Mouse (Mus musculus): ENCODE measurements around the gene Slc5a10.

The Slc5a10 gene

DNA sequence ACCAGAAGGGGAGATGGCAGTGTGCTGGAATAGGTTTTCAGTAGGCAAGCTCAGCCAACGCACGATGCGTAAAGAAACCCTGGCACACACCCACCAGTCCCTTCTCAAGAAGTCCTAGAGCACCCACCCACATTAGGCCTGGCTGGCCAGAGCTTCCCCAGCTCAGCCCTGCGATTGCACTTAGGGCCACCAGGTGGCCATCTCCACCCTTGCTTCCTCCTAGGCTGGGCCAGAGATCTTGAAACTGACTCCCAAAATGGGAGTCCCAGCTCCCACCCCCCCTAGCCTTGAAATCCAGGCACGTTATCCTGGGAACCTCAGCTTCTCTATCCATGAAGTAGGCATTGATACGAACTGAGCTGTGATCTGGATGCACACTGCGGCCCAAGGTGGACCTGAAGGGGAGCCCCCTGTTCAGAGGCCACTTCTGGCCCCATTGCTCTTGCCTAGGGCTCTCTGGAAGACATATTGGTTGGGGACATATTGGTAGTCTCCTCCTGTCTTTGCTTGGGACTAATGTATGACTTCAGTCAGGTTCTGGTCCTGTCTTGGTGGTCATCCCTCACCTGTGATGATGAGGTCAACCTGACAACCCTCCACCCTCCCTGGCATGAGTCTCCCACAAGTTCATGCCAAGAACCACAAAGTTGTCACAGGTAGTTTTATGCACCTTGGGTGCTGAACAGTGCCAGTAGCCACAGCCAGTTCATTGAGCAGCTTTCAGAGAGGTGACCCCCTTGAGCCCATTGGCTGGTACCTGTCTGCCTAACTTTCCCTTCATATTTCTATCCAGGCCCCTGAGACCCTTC, 54.4 kb downstream of the Slc5a10 start:
- peak; percentile 40 for DNase-seq

- no peak for DNase-seq
Measured at GRCm38 (mm10) chr11:61665401-61665800, 55.2 kb downstream of the Slc5a10 start.

DNA sequence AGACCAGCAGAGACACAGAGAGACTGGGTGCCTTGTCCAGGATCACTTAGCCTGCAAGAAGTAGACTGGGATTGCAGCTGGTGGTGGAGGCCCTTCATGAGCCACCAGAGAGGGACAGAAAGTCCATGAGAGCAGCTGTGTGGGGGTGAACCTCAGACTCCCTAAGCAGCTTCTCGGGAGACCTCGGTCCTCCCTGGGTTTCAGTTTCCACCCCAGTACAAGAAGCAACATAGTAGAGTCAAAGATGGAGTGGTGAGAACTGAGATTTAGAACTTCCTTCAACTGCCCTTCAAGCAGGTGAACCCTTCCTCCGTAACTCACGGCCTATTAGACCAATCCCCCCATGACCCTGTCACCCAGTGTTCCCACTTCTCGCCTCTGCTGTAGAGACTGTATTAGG, 58.4 kb downstream of the Slc5a10 start:
- no peak for DNase-seq

GRCm38 (mm10) chr11:61660806-61661392, 59.7 kb downstream of the Slc5a10 start:
- DNase-seq = no peak

DNA sequence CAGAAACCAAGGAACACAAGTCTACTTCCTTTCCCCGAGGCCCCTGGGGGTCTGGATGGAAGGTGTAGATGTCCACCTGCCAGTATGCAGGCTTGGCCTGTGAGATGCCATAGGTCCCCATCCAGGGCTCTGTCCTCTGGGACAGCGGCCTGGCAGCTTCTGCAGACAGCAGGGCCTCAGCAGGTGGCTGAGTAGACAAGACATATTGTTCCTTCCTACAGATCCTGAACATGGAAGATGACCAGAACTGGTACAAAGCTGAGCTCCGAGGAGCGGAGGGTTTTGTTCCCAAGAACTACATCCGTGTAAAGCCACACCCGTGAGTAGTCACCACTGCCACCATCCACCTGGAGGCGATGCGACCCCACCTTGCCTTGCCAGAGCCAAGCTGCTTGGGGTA, 60.6 kb downstream of the Slc5a10 start:
- DNase-seq = peak; percentile 35

DNA sequence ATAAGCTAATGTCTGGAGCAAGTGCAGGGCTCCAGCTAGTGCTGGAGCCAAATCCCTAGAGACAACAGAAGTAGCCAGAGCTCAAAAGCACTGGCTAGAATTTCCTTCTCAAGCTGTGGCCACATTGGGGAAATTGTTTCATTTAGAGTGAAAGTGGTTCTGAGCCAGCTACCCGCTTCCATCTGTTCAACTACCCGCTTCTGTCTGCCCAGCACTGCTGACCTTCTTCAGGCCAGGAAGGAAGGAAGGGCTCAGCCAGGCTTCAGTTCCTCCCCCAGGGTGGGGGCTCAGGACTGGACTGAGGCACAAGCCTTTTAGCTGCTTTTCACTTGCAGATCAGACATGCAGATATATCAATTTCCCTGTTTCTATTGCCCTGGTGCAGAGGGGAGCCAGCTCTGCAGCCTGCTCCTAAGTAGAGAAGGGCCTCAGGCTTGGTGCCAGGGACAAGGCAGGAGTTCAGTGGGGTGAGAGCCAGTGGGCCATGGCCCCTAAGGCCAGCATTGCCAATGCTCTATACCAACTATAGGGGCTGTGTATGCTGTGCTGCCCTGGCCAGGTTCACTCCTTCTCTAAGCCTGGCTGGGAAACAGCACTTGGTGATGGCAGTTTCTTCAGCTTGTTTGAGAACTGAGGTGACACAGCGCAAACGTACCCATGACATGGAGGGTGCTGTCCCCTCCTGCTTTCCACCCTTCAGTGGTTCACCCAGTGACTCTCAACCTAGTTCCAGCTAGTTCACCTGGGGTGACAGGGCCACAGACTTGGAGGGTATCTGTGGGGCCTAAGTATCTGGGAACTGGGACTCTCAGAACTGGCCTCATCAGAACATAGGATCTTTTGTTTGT, 61.4 kb downstream of the Slc5a10 start:
- DNase-seq = peak; percentile 52

DNA sequence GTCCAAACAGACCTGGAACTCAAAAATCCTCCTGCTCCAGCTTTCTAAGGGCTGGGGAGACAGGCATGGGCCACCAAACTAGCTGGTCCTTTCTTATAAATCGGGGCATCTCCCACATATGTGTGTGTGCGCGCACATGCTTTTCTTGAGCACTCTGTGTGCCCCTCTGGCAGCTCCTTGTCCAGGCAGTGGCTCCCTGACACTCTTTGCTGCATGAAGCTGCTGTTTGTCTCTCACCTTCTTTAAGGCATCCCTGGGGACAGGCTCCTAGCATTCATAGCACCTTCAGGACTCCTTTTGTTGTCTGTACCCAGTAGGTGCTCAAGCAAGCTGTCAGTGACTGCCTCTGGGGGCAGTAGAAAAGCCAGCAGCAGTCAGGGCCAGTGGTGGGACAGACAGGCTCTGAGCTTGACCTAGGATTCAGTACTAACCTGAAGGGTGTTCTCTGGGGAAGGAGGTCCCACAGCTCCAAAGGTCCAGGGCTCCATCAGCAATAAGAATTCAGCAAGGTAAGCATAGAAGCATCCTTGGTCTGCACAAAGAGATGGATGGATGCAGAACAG, 62.2 kb downstream of the Slc5a10 start:
- DNase-seq = no peak

GRCm38 (mm10) chr11:61657432-61657831, 63.2 kb downstream of the Slc5a10 start:
- no peak for DNase-seq

DNA sequence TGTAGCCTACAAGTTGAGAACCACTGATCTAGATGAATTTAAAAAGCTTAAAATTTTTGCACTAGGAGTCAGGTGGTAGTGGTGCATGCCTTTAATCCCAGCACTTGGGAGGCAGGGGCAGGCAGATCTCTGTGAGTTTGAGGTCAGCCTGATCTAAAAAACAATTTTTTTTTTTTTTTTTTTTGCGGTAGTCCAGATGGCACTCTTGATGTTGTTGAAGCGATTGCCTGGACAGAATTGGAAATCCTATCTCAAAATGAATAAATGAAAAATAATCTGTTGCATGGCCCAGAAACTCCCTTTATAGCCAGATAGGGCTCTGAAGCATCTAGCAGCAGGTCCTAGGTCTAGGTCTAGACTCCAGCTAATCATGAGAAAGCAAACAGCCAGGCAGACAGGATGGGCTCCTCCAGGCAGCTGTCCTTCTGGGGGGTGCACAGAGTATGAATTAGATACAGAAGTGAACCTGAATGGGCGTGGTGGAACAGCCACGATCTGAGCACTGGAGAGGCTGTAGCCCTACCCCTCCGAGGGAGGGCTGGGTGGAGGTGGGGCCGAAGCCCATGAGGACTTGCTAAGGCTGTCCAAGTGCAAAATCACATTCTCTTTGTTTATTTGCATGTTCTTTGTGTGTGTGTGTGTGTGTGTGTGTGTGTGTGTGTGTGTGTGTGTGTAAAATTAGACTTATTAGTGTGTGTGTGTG, 64.3 kb downstream of the Slc5a10 start:
- DNase-seq = no peak

DNA sequence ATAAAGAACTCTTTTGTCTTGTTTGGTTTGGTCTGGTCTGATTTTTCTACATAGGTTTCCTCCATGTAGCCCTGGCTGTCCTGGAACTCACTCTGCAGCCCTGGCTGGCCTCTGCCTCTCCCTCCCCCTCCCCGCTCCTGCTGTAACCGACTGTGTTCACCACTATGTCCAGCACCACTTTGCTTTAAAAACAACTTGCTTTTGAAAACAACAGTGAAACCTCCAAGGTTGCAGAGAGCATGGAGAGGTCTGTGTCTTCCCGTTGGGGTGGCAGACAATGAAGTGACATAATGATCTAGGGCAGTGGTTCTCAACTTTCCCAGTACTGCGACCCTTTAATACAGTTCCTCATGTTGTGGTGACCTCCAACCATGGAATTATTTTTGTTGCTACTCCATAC, 65.0 kb downstream of the Slc5a10 start:
- no peak for DNase-seq

DNA sequence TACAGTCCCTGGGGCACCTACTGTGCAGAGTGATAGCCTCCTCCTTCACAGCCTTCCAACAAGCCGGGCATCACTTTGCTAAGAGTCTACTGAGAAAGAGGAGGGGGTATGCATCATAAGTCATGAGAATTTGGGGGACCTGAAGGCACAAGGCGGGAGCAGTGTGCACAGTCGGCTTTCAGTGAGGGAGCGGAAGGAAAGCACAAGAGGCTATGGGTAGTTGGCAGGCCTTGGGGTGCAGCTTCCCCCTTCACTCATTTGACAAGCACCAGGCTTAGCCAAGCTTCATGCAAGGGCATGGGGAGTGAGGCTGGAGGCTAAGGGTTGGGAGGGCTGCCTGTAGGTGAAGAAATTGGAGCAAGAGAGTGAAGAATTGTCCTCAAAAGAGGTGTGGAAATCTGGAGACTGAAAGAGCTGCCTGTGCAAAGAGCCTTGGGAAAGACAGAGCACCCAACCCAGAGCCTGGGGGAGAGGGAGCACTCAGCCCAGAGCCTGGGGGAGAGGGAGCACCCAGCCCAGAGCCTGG, 65.8 kb downstream of the Slc5a10 start:
- no peak for DNase-seq

- no peak for DNase-seq
Measured at GRCm38 (mm10) chr11:61653568-61653967, 67.1 kb downstream of the Slc5a10 start.

GRCm38 (mm10) chr11:61652686-61653447, 67.8 kb downstream of the Slc5a10 start, which contains the start of gene Grap:
Grap (plus strand) TSS chr11:61653265.
- DNase-seq = no peak

DNA sequence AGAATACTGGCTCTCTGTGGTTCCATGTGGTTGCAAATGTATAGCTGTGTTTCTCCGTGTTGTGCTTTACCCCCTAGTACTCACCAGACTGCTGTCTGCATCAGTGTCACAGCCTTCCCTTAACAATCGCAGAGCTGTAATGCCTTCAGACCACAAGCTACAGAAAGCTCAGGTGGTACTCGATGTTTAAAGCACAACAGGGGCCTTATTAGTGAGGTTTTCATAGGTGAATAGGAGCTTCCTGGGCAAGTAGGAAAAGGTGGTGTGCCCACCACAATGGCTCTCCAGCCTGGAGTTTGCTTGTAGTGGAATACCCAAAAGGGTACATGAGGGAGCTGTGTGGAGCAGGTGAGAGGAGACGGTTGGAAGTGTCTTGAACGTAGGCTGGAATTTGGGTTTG, 68.4 kb downstream of the Slc5a10 start:
- no peak for DNase-seq

DNA sequence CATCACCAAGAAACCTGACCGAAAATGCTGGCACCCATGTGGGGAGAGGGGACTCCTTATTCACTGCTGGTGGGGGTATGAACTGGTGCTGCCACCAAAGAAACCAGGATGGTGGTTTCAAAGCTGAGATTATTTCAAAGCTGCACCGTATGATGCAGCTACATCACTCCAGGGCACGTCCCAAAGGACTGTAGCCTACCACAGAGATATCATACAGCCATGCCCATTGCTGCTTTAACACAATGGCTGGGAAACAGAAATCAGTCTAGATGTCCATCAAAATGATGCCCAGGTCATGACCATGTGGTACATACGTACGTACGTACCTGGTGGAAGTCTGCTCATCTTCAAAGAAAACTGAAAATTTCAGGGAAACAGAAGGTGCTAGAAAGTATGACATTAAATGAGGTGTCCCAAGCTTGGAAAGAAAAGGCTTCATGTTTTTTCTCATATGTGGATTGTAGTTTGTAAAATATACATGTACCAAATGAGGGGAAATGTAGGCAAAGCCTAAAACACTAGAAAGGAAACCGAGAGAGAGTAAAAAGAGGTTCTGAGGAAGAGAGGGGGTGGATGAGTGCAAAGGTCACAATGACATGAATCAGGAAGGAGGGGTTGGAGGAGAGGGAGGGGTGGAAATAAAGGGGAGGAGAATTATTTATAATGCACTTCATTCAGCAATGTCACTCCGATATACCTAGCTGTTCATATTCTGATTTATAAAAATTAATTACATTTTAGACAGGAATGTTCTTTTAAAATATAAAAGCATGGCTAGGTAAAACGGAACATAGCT, 70.0 kb downstream of the Slc5a10 start:
- no peak for DNase-seq

GRCm38 (mm10) chr11:61649626-61650025, 71.0 kb downstream of the Slc5a10 start:
- no peak for DNase-seq

GRCm38 (mm10) chr11:61649163-61649580, 71.5 kb downstream of the Slc5a10 start:
- DNase-seq = no peak

DNA sequence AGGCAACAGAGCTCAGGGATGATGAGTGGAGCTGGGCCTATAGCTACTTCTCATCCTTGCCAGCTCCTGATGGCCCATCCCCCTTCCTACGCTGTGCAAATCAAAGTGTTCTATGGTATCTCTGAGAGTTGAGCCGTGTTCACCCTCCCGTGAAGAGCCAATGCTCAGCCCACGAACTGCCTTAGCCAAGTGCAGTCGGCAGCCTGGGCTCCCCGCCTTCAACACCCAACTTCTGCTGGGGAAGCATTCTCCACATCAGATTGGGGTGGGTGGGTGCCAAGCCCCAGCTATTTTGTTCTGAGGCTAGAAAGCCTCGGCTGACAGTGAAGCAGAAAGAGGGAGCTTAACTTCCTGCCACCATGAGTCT, 71.9 kb downstream of the Slc5a10 start:
- no peak for DNase-seq

- no peak for DNase-seq
Measured at GRCm38 (mm10) chr11:61647956-61648748, 72.5 kb downstream of the Slc5a10 start.

All from cerebellum, adult 11 months (tissue).